Mouse (Mus musculus) limb, embryonic 11.5 days (tissue): Measurements from ENCODE around the gene Cux1. TPM values are rescaled to one million over a fixed set of nuclear protein-coding genes. Genes with fewer than 3 reads are reported as not detected.

Source experiments
- ATAC-seq: fragments of 200-750 bp; cut with Nextera tagmentation; 2 replicates; pipeline ENCODE4 v1.8.0; 2017; ENCODE audit warnings: low read depth; ENCODE audit not compliant: insufficient number of reproducible peaks, low FRiP score, low TSS enrichment
- DNase-seq: peaks from one replicate; pipeline ENCODE4 v3.0.0-alpha.2; 2015; ENCODE audit warnings: low spot score
- H3K27ac ChIP-seq: fragments of 300-500 bp; sonication (generic); replicated peaks from 2 replicates; pipeline ENCODE4 v1.5.1; 2014; ENCODE audit warnings: low read depth, mild to moderate bottlenecking, low read length
- H3K27me3 ChIP-seq: fragments of 300-500 bp; sonication (generic); 2 replicates; pipeline ENCODE4 v1.6.1; 2014; ENCODE audit warnings: mild to moderate bottlenecking, low read length, mixed read lengths; ENCODE audit not compliant: control insufficient read depth, insufficient read depth
- H3K36me3 ChIP-seq: fragments of 300-500 bp; sonication (generic); 2 replicates; pipeline ENCODE4 v1.6.1; 2014; ENCODE audit warnings: mild to moderate bottlenecking, low read length, moderate library complexity, mixed read lengths; ENCODE audit not compliant: control insufficient read depth, insufficient read depth
- H3K4me1 ChIP-seq: fragments of 300-500 bp; sonication (generic); 2 replicates; pipeline ENCODE4 v1.6.1; 2014; ENCODE audit warnings: low read length, mixed read lengths; ENCODE audit not compliant: control insufficient read depth, insufficient read depth
- H3K4me2 ChIP-seq: fragments of 300-500 bp; sonication (generic); 2 replicates; pipeline ENCODE4 v1.6.1; 2014; ENCODE audit warnings: low read depth, mild to moderate bottlenecking, moderate library complexity; ENCODE audit not compliant: severe bottlenecking
- H3K4me3 ChIP-seq: fragments of 300-500 bp; sonication (generic); 2 replicates; pipeline ENCODE4 v1.5.1; 2014; ENCODE audit warnings: low read depth, low read length
- H3K9ac ChIP-seq: fragments of 300-500 bp; sonication (generic); 2 replicates; pipeline ENCODE4 v1.6.1; 2014; ENCODE audit warnings: mild to moderate bottlenecking, low read length
- H3K9me3 ChIP-seq: fragments of 300-500 bp; sonication (generic); 2 replicates; pipeline ENCODE4 v1.6.1; 2016; ENCODE audit warnings: low read length; ENCODE audit not compliant: control insufficient read depth
- WGBS: fragments of 180-500 bp; shearing (Covaris S2); extraction: QIAGEN DNeasy Blood & Tissue Kit; methylation state at CpG from one replicate; pipeline ENCODE4 v1.1.7; 2014; 5-methylcytosine and 5-hydroxymethylcytosine counted together
- polyA plus RNA-seq: library from polyadenylated mRNA; unstranded; fragments of >200 nt; fragmentation: Nextera tagmentation; extraction: Ambion mirVana; gene quantifications from 2 replicates; pipeline ENCODE4 v1.2.1, GENCODE M21; 2014

Cux1 gene
- polyA plus RNA-seq, 1 experiment from 2014 or later = 65.6 TPM

GRCm38 (mm10) chr5:136564613-136565299 is 2.5 kb downstream of the Cux1 start:
- Histone ChIP-seq H3K27me3 (peaks cover 9% of the 10 kb centered on the region; the same call in 1 of the 2 replicates), H3K9ac (peak overlapping the region; percentile 89), H3K27ac (no peak overlapping the region), H3K4me1 (peaks cover 39% of the 10 kb centered on the region), H3K9me3 (no peaks in the 10 kb centered on the region), H3K36me3 (no peaks in the 10 kb centered on the region), H3K4me3 (peak overlapping the region; percentile 71), H3K4me2 (peak overlapping the region; percentile 92)
- WGBS = 48% methylated on average over 11 of the region's 11 CpGs
- DNase-seq (no peak), ATAC-seq (no peak)

- ATAC-seq (no peak), DNase-seq (no peak)
- Histone ChIP-seq H3K36me3 (no peaks in the 10 kb centered on the region), H3K27me3 (peaks cover 7% of the 10 kb centered on the region; the same call in 1 of the 2 replicates), H3K4me2 (0 out of 2 replicates have a peak overlapping the region, but pooled peaks have one; percentile 4), H3K9me3 (no peaks in the 10 kb centered on the region), H3K4me1 (peaks cover 37% of the 10 kb centered on the region), H3K27ac (no peak overlapping the region), H3K4me3 (no peak overlapping the region), H3K9ac (no peak overlapping the region)
- WGBS = 53% methylated on average over 3 of the region's 3 CpGs
Observed at GRCm38 (mm10) chr5:136563996-136564395, 3.3 kb downstream of the Cux1 start.

GRCm38 (mm10) chr5:136563104-136563503 is 4.2 kb downstream of the Cux1 start:
- Histone ChIP-seq H3K36me3 (no peaks in the 10 kb centered on the region), H3K9ac (no peak overlapping the region), H3K4me3 (no peak overlapping the region), H3K4me2 (no peak overlapping the region), H3K27ac (no peak overlapping the region), H3K4me1 (peaks cover 29% of the 10 kb centered on the region), H3K9me3 (no peaks in the 10 kb centered on the region), H3K27me3 (0 out of 2 replicates have a peak, but pooled peaks cover under 1% of the 10 kb centered on the region)
- WGBS = 41% methylated on average over 4 of the region's 4 CpGs
- DNase-seq = no peak
- no peak for ATAC-seq

GRCm38 (mm10) chr5:136562212-136562611 is 5.1 kb downstream of the Cux1 start:
- Histone ChIP-seq H3K9me3 (no peaks in the 10 kb centered on the region), H3K4me1 (peaks cover 25% of the 10 kb centered on the region), H3K9ac (no peak overlapping the region), H3K27me3 (no peaks in the 10 kb centered on the region), H3K36me3 (no peaks in the 10 kb centered on the region), H3K27ac (no peak overlapping the region), H3K4me2 (no peak overlapping the region), H3K4me3 (no peak overlapping the region)
- no peak for DNase-seq
- WGBS = 7% methylated on average over 1 of the region's 1 CpGs
- ATAC-seq = no peak

- no peaks in the 10 kb centered on the region for H3K9me3 ChIP-seq
- H3K9ac ChIP-seq = no peak overlapping the region
- WGBS = 87% methylated on average over 1 of the region's 1 CpGs
- no peak overlapping the region for H3K27ac ChIP-seq
- no peaks in the 10 kb centered on the region for H3K36me3 ChIP-seq
- no peak overlapping the region for H3K4me3 ChIP-seq
- DNase-seq (no peak), ATAC-seq (no peak)
- H3K4me2 ChIP-seq = no peak overlapping the region
- peaks cover 25% of the 10 kb centered on the region for H3K4me1 ChIP-seq
- H3K27me3 ChIP-seq = no peaks in the 10 kb centered on the region
Observed at GRCm38 (mm10) chr5:136561641-136562040, 5.6 kb downstream of the Cux1 start.

- ATAC-seq (no peak), DNase-seq (no peak)
- Histone ChIP-seq H3K27ac (no peak overlapping the region), H3K4me3 (no peak overlapping the region), H3K4me2 (no peak overlapping the region), H3K27me3 (no peaks in the 10 kb centered on the region), H3K9me3 (no peaks in the 10 kb centered on the region), H3K4me1 (peaks cover 25% of the 10 kb centered on the region), H3K36me3 (no peaks in the 10 kb centered on the region), H3K9ac (no peak overlapping the region)
- WGBS = 44% methylated on average over 7 of the region's 7 CpGs
Observed at GRCm38 (mm10) chr5:136560656-136561055, 6.6 kb downstream of the Cux1 start.

GRCm38 (mm10) chr5:136557446-136557845 is 9.8 kb downstream of the Cux1 start:
- ATAC-seq = no peak
- peaks cover 14% of the 10 kb centered on the region for H3K4me1 ChIP-seq
- no peaks in the 10 kb centered on the region for H3K27me3 ChIP-seq
- H3K4me3 ChIP-seq = no peak overlapping the region; the same call in 1 of the 2 replicates
- H3K36me3 ChIP-seq = no peaks in the 10 kb centered on the region
- no peak overlapping the region for H3K27ac ChIP-seq
- H3K4me2 ChIP-seq = no peak overlapping the region
- no peaks in the 10 kb centered on the region for H3K9me3 ChIP-seq
- no peak overlapping the region for H3K9ac ChIP-seq
- no peak for DNase-seq
- WGBS = 70% methylated on average over 4 of the region's 4 CpGs

- 83% methylated on average over 14 of the region's 14 CpGs for WGBS
- Histone ChIP-seq H3K9me3 (no peaks in the 10 kb centered on the region), H3K4me2 (no peak overlapping the region), H3K27ac (no peak overlapping the region), H3K27me3 (no peaks in the 10 kb centered on the region), H3K36me3 (no peaks in the 10 kb centered on the region), H3K4me3 (no peak overlapping the region), H3K9ac (no peak overlapping the region), H3K4me1 (peaks cover 14% of the 10 kb centered on the region)
- DNase-seq (no peak), ATAC-seq (no peak)
Observed at GRCm38 (mm10) chr5:136556328-136557262, 10.7 kb downstream of the Cux1 start.
